Mouse (Mus musculus) megakaryocyte progenitor cell, adult 5-6 weeks (primary cell): ENCODE results near the gene Mtg1. TPM values are rescaled to one million over a fixed set of nuclear protein-coding genes. Genes with fewer than 3 reads are reported as not detected.

Source experiments
- ATAC-seq: replicated peaks from 2 replicates; pipeline ENCODE4 v1.8.0; 2016; ENCODE audit warnings: mild to moderate bottlenecking, moderate TSS enrichment, inconsistent platforms; ENCODE audit not compliant: poor library complexity
- total RNA-seq, 2 experiments: library from RNA; stranded (forward) in 1 of 2; stranded (reverse) in 1 of 2; fragments of 157-497, 149-512 nt in 1 of 2; fragments of 200-1000 nt in 1 of 2; gene quantifications; 2 replicates each; pipeline versions ENCODE4 v1.2.3 to v1.2.4; 2015 to 2017

Gene Mtg1
- total RNA-seq (2015) (23.8 and 29.2 TPM in 2 replicates), total RNA-seq (2017) (10.4 and 11.4 TPM in 2 replicates)

- peak; percentile 70 for ATAC-seq
Observed at GRCm38 (mm10) chr7:140137135-140138020, at the start of gene Mtg1. TSS of gene Mtg1 (plus strand) at chr7:140137564.

DNA sequence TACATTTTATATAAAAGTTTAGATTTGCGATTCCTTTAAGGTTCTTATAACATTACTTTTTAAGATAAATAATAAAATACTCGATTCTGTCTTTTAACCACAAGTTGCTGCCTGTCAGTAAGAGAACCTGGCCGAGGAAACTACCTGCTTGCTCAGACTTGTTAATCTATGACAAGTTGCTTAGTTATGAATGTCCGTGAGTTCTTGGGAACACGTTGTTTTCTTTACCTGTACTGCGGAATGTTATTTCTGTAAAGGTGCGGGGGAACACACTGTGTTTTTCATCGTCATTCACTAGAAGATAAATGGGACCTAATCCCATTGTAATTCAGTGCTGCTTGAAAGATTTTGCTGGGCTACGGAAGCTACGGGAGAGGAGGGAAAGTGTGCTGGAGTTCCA lies 46.8 kb upstream of the Mtg1 start:
- no peak for ATAC-seq

- ATAC-seq = no peak
Observed at GRCm38 (mm10) chr7:140092924-140093528, 44.3 kb upstream of the Mtg1 start, which contains the start of gene Prap1. TSS of gene Prap1 (plus strand) at chr7:140093395.

DNA sequence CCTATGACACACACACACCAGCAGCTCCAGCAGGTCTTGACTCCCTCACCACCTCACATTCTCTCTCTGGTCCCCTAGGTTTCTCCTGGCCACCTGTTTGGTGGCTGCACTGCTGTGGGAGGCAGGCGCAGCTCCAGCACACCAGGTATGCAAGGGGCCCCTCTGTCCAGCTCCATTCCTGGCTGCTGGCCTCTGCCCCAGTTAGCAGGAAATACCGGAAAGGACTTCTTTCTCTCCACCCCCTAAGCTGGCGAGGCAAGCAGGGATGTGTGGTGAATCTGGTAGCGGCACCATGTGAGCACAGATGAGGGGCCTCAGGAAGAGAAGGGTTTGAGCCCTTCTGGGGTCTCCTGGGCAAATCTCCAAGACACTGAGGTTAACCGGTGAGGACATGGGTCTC lies 42.4 kb upstream of the Mtg1 start:
- no peak for ATAC-seq

DNA sequence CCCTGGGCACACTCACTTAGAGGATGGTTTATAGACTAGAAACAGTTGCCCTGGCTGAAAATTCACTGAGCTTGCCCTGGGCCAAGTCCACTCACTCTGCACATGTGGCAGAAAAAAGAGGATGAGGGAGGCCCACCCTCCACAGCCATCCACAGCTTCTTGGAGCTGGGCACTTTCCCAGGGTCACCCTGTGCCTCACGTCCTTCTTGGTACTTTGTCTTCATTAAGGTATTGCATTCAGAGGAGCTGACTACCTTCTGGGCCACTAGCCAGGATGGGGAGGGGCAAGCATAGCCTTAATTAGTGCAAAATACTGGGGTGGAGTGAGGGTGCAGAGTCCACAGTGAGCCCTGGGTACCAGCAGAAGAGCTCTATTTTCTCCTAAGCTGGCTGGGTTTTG lies 41.8 kb upstream of the Mtg1 start:
- no peak for ATAC-seq

DNA sequence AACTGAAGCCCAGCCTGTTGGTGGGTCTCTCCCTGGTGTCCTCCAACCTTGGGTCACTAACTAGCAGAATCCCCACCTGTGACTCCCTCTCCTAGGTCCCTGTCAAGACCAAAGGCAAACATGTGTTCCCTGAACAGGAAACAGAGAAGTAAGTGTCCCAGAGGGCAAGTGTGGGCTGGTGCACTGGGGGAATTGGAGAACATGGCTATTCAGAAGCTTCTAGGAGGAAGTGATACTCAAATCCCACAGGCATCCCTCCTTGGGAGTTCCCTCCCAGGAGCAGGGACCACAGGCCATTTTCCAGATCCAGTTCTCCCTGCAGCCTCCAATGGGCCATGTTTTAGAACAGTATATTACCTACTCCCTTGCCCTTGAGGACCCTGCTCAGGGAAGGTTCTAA lies 41.3 kb upstream of the Mtg1 start:
- ATAC-seq = peak; percentile 40

GRCm38 (mm10) chr7:140098466-140098865 lies 38.9 kb upstream of the Mtg1 start:
- ATAC-seq = no peak

- ATAC-seq = no peak
Observed at GRCm38 (mm10) chr7:140101498-140101897, 35.9 kb upstream of the Mtg1 start.

GRCm38 (mm10) chr7:140101993-140102860 lies 35.1 kb upstream of the Mtg1 start, which contains the start of gene Fuom:
TSS of gene Fuom (minus strand) at chr7:140102441.
- ATAC-seq = peak; percentile 99

GRCm38 (mm10) chr7:140104009-140104408 lies 33.4 kb upstream of the Mtg1 start:
- no peak for ATAC-seq

DNA sequence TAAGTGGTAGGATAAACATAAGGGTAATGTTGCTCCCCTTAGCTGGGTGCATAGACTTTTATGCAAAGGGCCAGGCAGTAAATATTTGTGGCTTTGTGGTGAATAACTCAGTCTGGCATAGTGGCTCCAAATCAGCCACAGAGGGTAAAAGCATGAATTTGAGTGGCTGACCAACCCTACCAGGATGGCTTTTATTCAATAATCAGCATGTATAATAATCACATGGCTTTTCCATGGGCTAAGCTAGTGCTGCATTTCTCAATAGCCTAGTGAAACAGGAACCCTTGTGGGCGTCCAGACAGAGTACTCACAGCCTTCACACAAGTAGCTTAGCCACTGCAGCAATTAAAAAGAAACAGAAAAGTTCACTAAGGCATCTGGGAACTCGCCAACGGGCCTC lies 25.4 kb upstream of the Mtg1 start:
- ATAC-seq = no peak

GRCm38 (mm10) chr7:140115583-140116328 lies 21.6 kb upstream of the Mtg1 start, which contains the start of gene Paox:
TSS of gene Paox (plus strand) at chr7:140115799.
- ATAC-seq = peak; percentile 82

- ATAC-seq = peak; percentile 89
Observed at GRCm38 (mm10) chr7:140116329-140117054, 20.9 kb upstream of the Mtg1 start, which contains the start of gene Echs1. TSS of gene Echs1 (minus strand) at chr7:140116476.

GRCm38 (mm10) chr7:140120484-140120883 lies 16.9 kb upstream of the Mtg1 start:
- ATAC-seq = no peak

GRCm38 (mm10) chr7:140121338-140121910 lies 15.9 kb upstream of the Mtg1 start:
- ATAC-seq = no peak

DNA sequence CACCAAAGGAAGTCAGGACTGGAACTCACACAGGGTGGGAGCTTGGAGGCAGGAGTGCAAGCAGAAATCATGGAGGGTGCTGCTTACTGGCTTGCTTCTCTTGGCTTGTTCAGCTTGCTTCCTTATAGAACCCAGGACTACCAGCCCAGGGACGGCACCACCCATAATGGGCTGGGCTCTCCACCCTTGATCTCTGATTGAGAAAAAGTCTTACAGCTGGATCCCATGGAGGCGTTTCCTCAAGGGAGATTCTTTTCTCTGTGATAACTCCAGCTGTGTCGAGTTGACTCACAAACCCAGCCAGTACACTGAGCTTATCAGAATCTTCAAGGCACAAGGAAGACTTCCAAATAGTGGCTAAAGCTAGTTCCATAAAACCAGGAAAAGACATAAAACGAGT lies 14.6 kb upstream of the Mtg1 start:
- no peak for ATAC-seq

- no peak for ATAC-seq
Observed at GRCm38 (mm10) chr7:140124382-140124781, 13.0 kb upstream of the Mtg1 start.

DNA sequence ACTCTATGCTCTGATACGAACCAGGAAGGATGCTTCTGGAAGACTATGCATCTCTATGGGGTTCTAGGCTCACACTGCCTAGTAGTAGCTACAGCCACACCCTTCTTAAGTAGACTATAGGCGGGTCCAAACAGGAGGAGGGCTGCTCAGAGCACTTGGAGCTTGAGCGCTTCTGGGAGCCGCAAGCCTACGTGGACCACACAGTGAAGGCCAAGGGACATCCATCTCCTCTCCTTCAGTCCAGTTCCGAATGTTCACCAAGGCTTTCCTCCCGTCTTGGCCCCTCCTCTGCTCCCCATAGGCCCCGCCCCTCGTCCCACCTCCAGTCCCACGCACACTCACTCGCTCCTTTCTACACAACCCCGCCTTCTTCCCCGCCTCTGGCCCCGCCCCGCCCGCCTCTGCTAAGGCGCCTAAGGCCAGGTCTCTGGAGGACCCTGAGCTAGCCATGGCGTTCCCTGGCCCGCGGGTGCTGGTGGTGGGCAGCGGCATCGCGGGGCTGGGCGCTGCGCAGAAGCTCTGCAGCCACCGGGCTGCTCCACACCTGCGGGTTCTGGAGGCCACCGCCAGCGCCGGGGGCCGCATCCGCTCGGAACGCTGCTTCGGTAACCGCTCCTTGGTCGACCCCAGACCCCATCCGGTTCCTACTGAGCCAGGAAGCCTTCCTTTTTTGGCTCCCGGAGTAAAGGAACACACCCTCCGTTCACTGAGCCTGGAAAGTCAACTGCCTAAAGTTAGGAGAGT lies 11.9 kb upstream of the Mtg1 start:
- ATAC-seq = peak; percentile 93

GRCm38 (mm10) chr7:140126022-140126350 lies 11.4 kb upstream of the Mtg1 start:
- no peak for ATAC-seq
